Mouse (Mus musculus): ENCODE results near the gene Adgrg7.

The Adgrg7 gene

DNA sequence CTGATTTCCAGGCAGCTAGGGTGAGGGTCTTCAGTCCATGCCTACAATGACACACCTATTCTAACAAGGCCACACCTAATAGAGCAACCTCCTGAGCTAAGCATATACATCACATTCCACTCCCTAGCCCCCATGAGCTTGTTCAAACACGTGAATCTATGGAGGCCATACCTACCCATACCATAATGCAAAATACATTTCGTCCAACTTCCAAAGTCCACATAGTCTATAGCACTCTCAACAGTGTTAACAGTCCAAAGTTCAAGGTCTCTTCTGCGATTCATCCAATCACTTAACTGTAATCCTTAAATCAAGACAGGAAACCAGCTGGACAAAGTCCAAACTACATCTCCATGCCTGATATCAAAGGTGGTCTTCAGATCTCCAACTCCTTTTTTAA lies 85.6 kb downstream of the Adgrg7 start:
- DNase-seq (ENCODE audit: low spot score), result no peak

DNA sequence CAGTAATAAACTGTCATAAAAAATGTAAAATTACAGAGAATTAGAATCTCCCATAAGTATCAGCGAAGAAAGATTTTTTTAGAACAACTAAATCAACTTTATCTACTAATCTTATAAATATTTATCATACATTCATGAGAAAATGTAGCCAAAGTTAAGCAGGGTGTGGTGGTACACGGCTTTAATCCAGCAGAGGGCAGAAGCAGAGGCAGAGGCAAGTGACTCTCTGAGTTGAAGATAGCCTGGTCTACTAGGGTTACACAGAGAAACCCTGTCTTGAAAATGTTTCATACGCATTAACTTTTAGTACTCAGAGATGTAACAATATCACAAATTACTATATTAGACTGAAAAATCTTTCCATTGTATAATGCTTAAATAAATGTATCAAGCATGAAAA lies 89.9 kb downstream of the Adgrg7 start:
- DNase-seq (ENCODE audit: low spot score), result no peak

DNA sequence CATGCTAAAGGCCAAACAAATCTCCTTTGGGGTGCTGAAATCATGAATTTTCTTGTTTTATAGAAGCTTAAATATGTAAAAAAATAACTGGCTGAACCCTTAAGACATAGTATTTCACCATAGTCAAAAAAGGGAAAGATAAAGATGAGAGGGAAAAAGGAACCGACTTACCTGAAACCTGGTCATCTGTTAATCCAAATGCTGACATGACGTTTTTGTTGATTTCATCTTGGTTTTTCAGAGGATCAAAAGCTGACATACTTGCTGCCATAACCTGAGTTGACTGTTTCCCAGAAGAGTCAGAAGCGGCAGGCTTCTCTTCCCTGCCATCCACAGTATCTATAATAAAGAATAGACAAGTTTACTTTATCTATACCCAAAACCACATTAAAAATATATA lies 94.8 kb downstream of the Adgrg7 start:
- no peak for DNase-seq (ENCODE audit: low spot score)

DNA sequence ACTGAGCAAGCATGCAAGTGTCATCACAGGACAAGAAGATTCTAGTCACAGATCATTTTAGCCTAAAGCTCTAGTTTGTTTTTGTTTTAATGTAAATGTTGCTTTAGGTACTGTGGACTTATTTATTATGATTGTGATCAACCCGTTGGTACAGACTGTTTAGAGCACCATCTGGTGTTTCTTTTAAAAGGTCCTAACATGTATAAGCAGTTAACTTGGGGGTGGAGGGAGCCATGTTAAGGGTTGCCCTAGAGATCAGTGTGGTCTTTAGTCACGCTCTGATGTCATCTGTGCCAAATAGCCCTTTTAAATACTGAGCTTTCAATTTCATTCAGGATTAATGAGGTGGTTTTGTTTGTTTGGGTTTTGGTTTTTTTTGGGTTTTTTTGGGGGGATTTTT lies 99.2 kb downstream of the Adgrg7 start:
- no peak for DNase-seq (ENCODE audit: low spot score)

DNA sequence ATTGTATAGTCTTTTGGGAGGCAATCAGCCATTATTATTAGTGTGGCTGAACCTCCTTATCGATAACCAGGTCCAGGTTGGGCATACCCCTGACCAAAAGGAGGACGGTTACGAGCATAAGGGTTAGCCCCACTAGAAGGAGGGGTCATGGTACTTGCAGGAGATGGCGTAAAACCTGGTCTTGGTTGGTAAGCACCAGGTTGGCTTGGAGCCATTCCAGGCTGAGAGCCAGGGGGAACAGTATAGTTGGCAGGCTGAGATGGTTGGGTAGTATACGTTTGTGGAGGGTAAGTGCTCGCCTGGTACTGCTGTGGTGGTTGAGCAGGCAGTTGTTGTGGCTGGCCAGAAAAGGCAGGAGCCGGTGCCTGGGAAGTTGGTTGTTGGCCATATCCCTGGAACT lies 104.9 kb downstream of the Adgrg7 start:
- DNase-seq (ENCODE audit: low spot score), result no peak

DNA sequence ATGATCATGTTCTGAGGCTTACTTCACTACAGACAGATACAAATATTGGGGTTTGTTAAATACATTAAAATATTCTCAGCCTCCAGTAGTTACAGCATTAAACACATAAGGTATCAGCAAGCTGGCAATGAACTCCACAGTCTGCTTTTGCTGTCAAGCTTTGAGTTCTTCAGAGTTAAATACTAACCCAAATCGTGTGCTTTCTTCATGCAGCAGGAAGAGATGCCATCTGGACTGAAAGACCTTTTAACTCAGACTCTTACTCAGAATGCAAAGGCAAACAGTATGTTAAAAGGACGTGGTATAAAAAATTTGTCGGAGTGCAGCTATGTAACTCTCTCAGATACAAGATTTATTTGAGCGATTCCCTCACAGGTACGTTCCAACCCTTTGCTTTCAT lies 108.9 kb downstream of the Adgrg7 start:
- DNase-seq (ENCODE audit: low spot score), result no peak

DNA sequence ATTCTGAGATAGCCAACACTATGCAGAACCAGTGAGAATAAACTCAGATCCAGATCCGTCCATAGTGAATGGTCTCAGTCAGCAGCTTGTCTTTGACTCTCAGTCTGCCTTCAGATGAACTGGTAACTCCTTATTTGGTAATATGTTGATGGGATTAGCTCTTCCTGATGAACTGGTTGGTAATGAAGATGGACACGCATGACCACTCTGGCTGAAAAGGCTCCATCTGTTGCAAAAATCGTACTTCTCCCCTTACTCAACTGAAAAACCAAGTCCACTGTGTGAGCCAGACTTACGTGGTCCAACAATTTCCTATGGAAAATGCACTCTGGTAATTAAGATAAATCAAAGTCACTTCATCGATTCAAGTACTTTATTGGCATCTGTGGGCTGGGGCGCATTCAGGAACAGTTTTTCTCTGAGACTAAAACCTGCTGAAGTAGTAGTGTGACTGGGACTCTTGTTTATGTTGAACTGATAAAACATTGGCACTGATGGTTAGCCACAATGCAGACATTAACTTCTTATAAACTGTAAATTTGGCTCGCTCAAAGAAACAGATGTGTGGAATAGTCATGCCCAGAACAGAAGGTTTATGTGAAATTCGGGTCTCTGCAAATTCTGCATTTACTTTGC lies 114.5 kb downstream of the Adgrg7 start:
- no peak for DNase-seq (ENCODE audit: low spot score)

DNA sequence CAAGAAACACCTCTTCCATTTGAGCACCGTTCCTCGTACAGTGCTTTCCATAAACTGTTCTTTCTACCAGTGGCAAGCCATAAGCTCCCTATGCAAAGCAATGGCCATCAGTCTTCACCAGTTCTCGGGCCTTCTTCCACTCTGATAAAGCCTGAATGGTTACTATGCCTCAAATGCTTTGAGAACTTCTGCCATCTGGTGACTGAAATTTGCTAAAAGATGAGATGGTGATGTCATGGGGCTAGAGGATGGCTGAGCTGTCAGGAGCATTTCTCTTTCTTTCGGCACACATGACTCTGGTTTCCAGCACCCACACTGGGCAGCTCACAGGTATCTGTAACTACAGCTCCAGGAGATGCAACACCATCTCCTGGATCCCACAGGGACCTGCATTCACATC lies 118.5 kb downstream of the Adgrg7 start:
- DNase-seq (ENCODE audit: low spot score), result no peak
